Mouse (Mus musculus) intestine, embryonic 16.5 days (tissue): ENCODE results near the gene Pomgnt2. TPM values are rescaled to one million over a fixed set of nuclear protein-coding genes. Genes with fewer than 3 reads are reported as not detected.

Experiments used
- ATAC-seq: fragments of 200-750 bp; cut with Nextera tagmentation; 2 replicates; pipeline ENCODE4 v1.8.0; 2017; ENCODE audit warnings: moderate TSS enrichment, moderate library complexity
- H3K27ac ChIP-seq: fragments of 300-500 bp; sonication (generic); 2 replicates; pipeline ENCODE4 v1.5.1; 2014; ENCODE audit warnings: mild to moderate bottlenecking, low read length
- H3K27me3 ChIP-seq: fragments of 300-500 bp; sonication (generic); replicated peaks from 2 replicates; pipeline ENCODE4 v1.6.1; 2014; ENCODE audit warnings: low read length, control low read depth, mixed read lengths; ENCODE audit not compliant: control insufficient read depth, insufficient read depth
- H3K36me3 ChIP-seq: fragments of 300-500 bp; sonication (generic); 2 replicates; pipeline ENCODE4 v1.6.1; 2014; ENCODE audit warnings: low read length, control low read depth; ENCODE audit not compliant: control insufficient read depth, insufficient read depth
- H3K4me1 ChIP-seq: fragments of 300-500 bp; sonication (generic); 2 replicates; pipeline ENCODE4 v1.6.1; 2014; ENCODE audit warnings: low read length, control low read depth, mixed read lengths; ENCODE audit not compliant: control insufficient read depth, insufficient read depth
- H3K4me2 ChIP-seq: fragments of 300-500 bp; sonication (generic); 2 replicates; pipeline ENCODE4 v1.6.1; 2014; ENCODE audit warnings: low read depth, low read length, control low read depth
- H3K4me3 ChIP-seq: fragments of 300-500 bp; sonication (generic); 2 replicates; pipeline ENCODE4 v1.5.1; 2014; ENCODE audit warnings: mild to moderate bottlenecking, low read length
- H3K9ac ChIP-seq: fragments of 300-500 bp; sonication (generic); 2 replicates; pipeline ENCODE4 v1.6.1; 2014; ENCODE audit warnings: low read depth, low read length
- H3K9me3 ChIP-seq: fragments of 300-500 bp; sonication (generic); 2 replicates; pipeline ENCODE4 v1.6.1; 2016; ENCODE audit warnings: low read length, control low read depth; ENCODE audit not compliant: control insufficient read depth
- WGBS: fragments of 180-500 bp; shearing (Covaris S2); extraction: QIAGEN DNeasy Blood & Tissue Kit; methylation state at CpG from one replicate; pipeline ENCODE4 v1.1.7; 2014; 5-methylcytosine and 5-hydroxymethylcytosine counted together
- polyA plus RNA-seq: library from polyadenylated mRNA; unstranded; fragments of >200 nt; fragmentation: Nextera tagmentation; extraction: Ambion mirVana; gene quantifications from 2 replicates; pipeline ENCODE4 v1.2.1, GENCODE M21; 2015

Gene Pomgnt2
- polyA plus RNA-seq, 1 experiment from 2014 or later = 15.9 TPM

- 58% methylated on average over 6 of the region's 6 CpGs for WGBS
- no peaks in the 10 kb centered on the region for H3K36me3 ChIP-seq
- no peak overlapping the region for H3K27ac ChIP-seq
- H3K4me1 ChIP-seq = no peaks in the 10 kb centered on the region
- no peak; the same call in 1 of the 2 replicates for ATAC-seq
- H3K9ac ChIP-seq = 0 out of 2 replicates have a peak overlapping the region, but pooled peaks have one; percentile 52
- H3K4me2 ChIP-seq = peak overlapping the region; percentile 38
- no peaks in the 10 kb centered on the region for H3K9me3 ChIP-seq
- peak overlapping the region; percentile 47 for H3K4me3 ChIP-seq
- H3K27me3 ChIP-seq = peaks cover 4% of the 10 kb centered on the region; the same call in 1 of the 2 replicates
Measured at GRCm38 (mm10) chr9:121937451-121937864, 59.5 kb downstream of the Pomgnt2 start.

- no peak overlapping the region for H3K4me3 ChIP-seq
- 79% methylated on average over 1 of the region's 1 CpGs for WGBS
- H3K9ac ChIP-seq = no peak overlapping the region
- peaks cover 4% of the 10 kb centered on the region; the same call in 1 of the 2 replicates for H3K27me3 ChIP-seq
- no peak overlapping the region for H3K4me2 ChIP-seq
- ATAC-seq = no peak
- H3K9me3 ChIP-seq = no peaks in the 10 kb centered on the region
- H3K27ac ChIP-seq = no peak overlapping the region
- no peaks in the 10 kb centered on the region for H3K36me3 ChIP-seq
- H3K4me1 ChIP-seq = no peaks in the 10 kb centered on the region
Measured at GRCm38 (mm10) chr9:121936952-121937351, 60.0 kb downstream of the Pomgnt2 start.

GRCm38 (mm10) chr9:121934856-121935255, 62.1 kb downstream of the Pomgnt2 start:
- Histone ChIP-seq H3K9ac (no peak overlapping the region), H3K4me3 (no peak overlapping the region), H3K4me1 (no peaks in the 10 kb centered on the region), H3K9me3 (no peaks in the 10 kb centered on the region), H3K36me3 (no peaks in the 10 kb centered on the region), H3K27me3 (peaks cover 4% of the 10 kb centered on the region; the same call in 1 of the 2 replicates), H3K27ac (no peak overlapping the region), H3K4me2 (no peak overlapping the region)
- WGBS = 83% methylated on average over 4 of the region's 4 CpGs
- no peak for ATAC-seq

Other genes starting within 250 kb of the Pomgnt2 start
- 4.0 and 4.8 TPM in 2 replicates for gene Zfp651, start 237.8 kb downstream of the Pomgnt2 start, polyA plus RNA-seq
- gene Klhl40, start 219.5 kb downstream of the Pomgnt2 start, polyA plus RNA-seq = 0.27 and 0.32 TPM in 2 replicates
- 1.2 and 2.1 TPM in 2 replicates for gene Hhatl, start 204.6 kb downstream of the Pomgnt2 start, polyA plus RNA-seq
- 0.66 and 0.81 TPM in 2 replicates for gene Ccdc13, start 157.6 kb downstream of the Pomgnt2 start, polyA plus RNA-seq
- 149 and 162 TPM in 2 replicates for gene Higd1a, start 138.7 kb downstream of the Pomgnt2 start, polyA plus RNA-seq
- 0.62 and 0.98 TPM in 2 replicates for gene Ackr2, start 98.8 kb downstream of the Pomgnt2 start, polyA plus RNA-seq
- not detected in 2 replicates for gene Cyp8b1, start 80.8 kb downstream of the Pomgnt2 start, polyA plus RNA-seq
- gene Fam198a, start 46.1 kb downstream of the Pomgnt2 start, polyA plus RNA-seq = 2.7 and 3.5 TPM in 2 replicates
- gene Snrk, start 120.2 kb upstream of the Pomgnt2 start, polyA plus RNA-seq = 45.5 and 48.7 TPM in 2 replicates